Comparison of ENCODE assay signal across 24 mouse cellular contexts in genomic region chr2:180127675-180128074, GRCm38 (mm10). TPM values are rescaled to one million over a fixed set of nuclear protein-coding genes. Genes with fewer than 3 reads are reported as not detected.
DNase-seq lines count a peak whose midpoint lies in the region; ATAC-seq and TF ChIP-seq lines count a peak whose summit lies in the region.
"Had no signal": no experiment of that assay in that cellular context is flagged by ENCODE, and none has a peak within 500 bp of the region (broad histone marks: within the 10 kb centered on the region; RNA-seq: fewer than 3 reads in every experiment).

No protein-coding gene starts in this region.

- no peak for DNase-seq in liver, postnatal 0 days
- no peak for DNase-seq in left cerebral cortex, adult 2 months (ENCODE audit: extremely low spot score in 1 of 2, low spot score in 2 of 2)
- no peak for DNase-seq in frontal cortex, postnatal 10 days (ENCODE audit: low spot score in 2 of 2)
- no peak for DNase-seq in heart, postnatal 25 days (ENCODE audit: low spot score)
- DNase-seq: adrenal gland, postnatal 14 days; cerebellum, adult 9-11 months; gastrocnemius, postnatal 10 days; heart, adult 11 months; kidney, adult 11 months; kidney, postnatal 4 days; liver, embryonic 13.5 days; right cerebral cortex, postnatal 14 days had no signal

- ATAC-seq in liver, postnatal 0 days, result peak; percentile 33; the same call in 1 of the 2 replicates
- ATAC-seq in liver, embryonic 12.5 days, result no peak
- ATAC-seq in granulocyte monocyte progenitor cell, adult 5-6 weeks (replicated peaks; ENCODE audit: poor library complexity, severe bottlenecking), result peak; percentile 86
- peak; percentile 85 for ATAC-seq in megakaryocyte progenitor cell, adult 5-6 weeks (replicated peaks; ENCODE audit: poor library complexity)
- ATAC-seq: activated CD4-positive, CD25-positive, alpha-beta regulatory T cell, adult 4 months had no signal

- 25% methylated on average over 1 of the region's 1 CpGs for WGBS in liver, postnatal 0 days (ENCODE audit: insufficient replicate concordance)
- WGBS in liver, embryonic 12.5 days (ENCODE audit: insufficient replicate concordance), result 40% methylated on average over 1 of the region's 1 CpGs
- 19% methylated on average over 1 of the region's 1 CpGs for WGBS in bone marrow, adult 2 months

- no peaks in the 10 kb centered on the region for H3K27me3 ChIP-seq in liver, postnatal 0 days (ENCODE audit: insufficient read depth, low read length)
- H3K27me3 ChIP-seq in liver, embryonic 12.5 days (replicated peaks), result no peaks in the 10 kb centered on the region
- H3K27me3 ChIP-seq: limb, embryonic 13.5 days; liver, embryonic 13.5 days; lung, embryonic 15.5 days had no signal

- H3K9ac ChIP-seq in liver, postnatal 0 days (replicated peaks), result no peak overlapping the region
- no peak overlapping the region for H3K9ac ChIP-seq in liver, embryonic 12.5 days
- H3K9ac ChIP-seq: limb, embryonic 13.5 days; liver, embryonic 13.5 days; lung, embryonic 15.5 days had no signal

- peak overlapping the region; percentile 23; the same call in 1 of the 2 replicates for H3K4me2 ChIP-seq in liver, postnatal 0 days (ENCODE audit: low read depth, low read length)
- no peak overlapping the region for H3K4me2 ChIP-seq in liver, embryonic 12.5 days
- H3K4me2 ChIP-seq: heart, embryonic 11.5 days; limb, embryonic 13.5 days; liver, embryonic 13.5 days; lung, embryonic 15.5 days had no signal

- peaks cover 23% of the 10 kb centered on the region for H3K4me1 ChIP-seq in liver, postnatal 0 days (ENCODE audit: insufficient read depth)
- H3K4me1 ChIP-seq in liver, embryonic 12.5 days, result peaks cover 9% of the 10 kb centered on the region; the same call in 1 of the 2 replicates
- H3K4me1 ChIP-seq in bone marrow, adult 2 months (ENCODE audit: control insufficient read depth, insufficient read depth, low read length), result peaks cover 4% of the 10 kb centered on the region; the same call in 1 of the 2 replicates

- TF ChIP-seq CTCF in liver, postnatal 0 days (IDR thresholded peaks at IDR 0.05; ENCODE audit: low read depth), result no peak
- no peak for TF ChIP-seq CTCF in bone marrow, adult 2 months (IDR thresholded peaks at IDR 0.05; ENCODE audit: control insufficient read depth, insufficient read depth, low read length)
- no peak for TF ChIP-seq CTCF in left cerebral cortex, adult 2 months (IDR thresholded peaks at IDR 0.05)

- H3K9me3 ChIP-seq in liver, postnatal 0 days (ENCODE audit: low read length), result no peaks in the 10 kb centered on the region
- H3K9me3 ChIP-seq in liver, embryonic 12.5 days (replicated peaks), result no peaks in the 10 kb centered on the region
- H3K9me3 ChIP-seq: limb, embryonic 13.5 days; liver, embryonic 13.5 days; lung, embryonic 15.5 days had no signal

- TF ChIP-seq POLR2A in bone marrow, adult 2 months (IDR thresholded peaks at IDR 0.05; ENCODE audit: borderline replicate concordance, control insufficient read depth, low read depth, low read length), result no peak

- no peak overlapping the region for H3K4me3 ChIP-seq in liver, postnatal 0 days (ENCODE audit: low read depth, low read length)
- H3K4me3 ChIP-seq in liver, embryonic 12.5 days, result no peak overlapping the region
- no peak overlapping the region for H3K4me3 ChIP-seq in bone marrow, adult 2 months (replicated peaks; ENCODE audit: control insufficient read depth, low read depth, low read length)
- H3K4me3 ChIP-seq in left cerebral cortex, adult 2 months, result no peak overlapping the region
- H3K4me3 ChIP-seq: limb, embryonic 13.5 days; liver, embryonic 13.5 days; lung, embryonic 15.5 days had no signal

- intact Hi-C loops in left cerebral cortex, adult 2 months (cut with DNase I), result no loop called here
- intact Hi-C loops in heart, postnatal 25 days (cut with DNase I), result no loop called here

- no peaks in the 10 kb centered on the region for H3K36me3 ChIP-seq in liver, postnatal 0 days (replicated peaks; ENCODE audit: insufficient read depth, low read length)
- H3K36me3 ChIP-seq in liver, embryonic 12.5 days, result peaks cover 6% of the 10 kb centered on the region

- H3K27ac ChIP-seq in liver, postnatal 0 days (ENCODE audit: low read depth), result peak overlapping the region; percentile 48; the same call in 1 of the 2 replicates
- H3K27ac ChIP-seq in liver, embryonic 12.5 days, result no peak overlapping the region
- peak overlapping the region; percentile 69 for H3K27ac ChIP-seq in bone marrow, adult 2 months (ENCODE audit: control insufficient read depth, insufficient read depth, low read depth, low read length, poor library complexity)
- no peak overlapping the region for H3K27ac ChIP-seq in left cerebral cortex, adult 2 months
- H3K27ac ChIP-seq: limb, embryonic 13.5 days; liver, embryonic 13.5 days; lung, embryonic 15.5 days had no signal

- TF ChIP-seq EP300 in liver, postnatal 0 days (IDR thresholded peaks at IDR 0.05; ENCODE audit: low read depth), result no peak

RNA-seq across cellular contexts. Expression of gene Osbpl2, which starts 8.6 kb away (rescaled TPM):
- polyA plus RNA-seq in liver, postnatal 0 days (2015; fragmentation: Nextera tagmentation; extraction: Ambion mirVana), result 9.6 and 10.5 TPM in 2 replicates
- polyA plus RNA-seq in liver, embryonic 12.5 days (2016; fragmentation: Nextera tagmentation; extraction: Ambion mirVana), result 13.5 and 15.5 TPM in 2 replicates
- polyA plus RNA-seq in bone marrow, adult 2 months (2011; ENCODE audit: insufficient read depth, insufficient read length, low replicate concordance, missing spikeins), result 10.2 and 14.2 TPM in 2 replicates
- 35.1 and 35.9 TPM in 2 replicates for total RNA-seq in granulocyte monocyte progenitor cell, adult 5-6 weeks (2014; fragmentation: Nextera tagmentation)
- 27.3 and 32.2 TPM in 2 replicates for total RNA-seq in granulocyte monocyte progenitor cell, adult 5-6 weeks (2017)
- 20.0 and 22.2 TPM in 2 replicates for total RNA-seq in megakaryocyte progenitor cell, adult 5-6 weeks (2015)
- 35.8 and 40.8 TPM in 2 replicates for total RNA-seq in megakaryocyte progenitor cell, adult 5-6 weeks (2017)
- total RNA-seq in left cerebral cortex, adult 2 months (2021), result 10 to 100 TPM; 46.2 to 50.6 TPM
- total RNA-seq in heart, postnatal 25 days (2021), result 10 to 100 TPM; 32.3 to 36.4 TPM

RNA-seq across cellular contexts. Expression of gene Hrh3, which starts 23.4 kb away (rescaled TPM):
- not detected in 2 replicates for polyA plus RNA-seq in liver, postnatal 0 days (2015; fragmentation: Nextera tagmentation; extraction: Ambion mirVana)
- not detected in 2 replicates for polyA plus RNA-seq in liver, embryonic 12.5 days (2016; fragmentation: Nextera tagmentation; extraction: Ambion mirVana)
- not detected in 2 replicates for polyA plus RNA-seq in bone marrow, adult 2 months (2011; ENCODE audit: insufficient read depth, insufficient read length, low replicate concordance, missing spikeins)
- not detected in 2 replicates for total RNA-seq in granulocyte monocyte progenitor cell, adult 5-6 weeks (2014; fragmentation: Nextera tagmentation)
- not detected in 2 replicates for total RNA-seq in granulocyte monocyte progenitor cell, adult 5-6 weeks (2017)
- total RNA-seq in megakaryocyte progenitor cell, adult 5-6 weeks (2015), result not detected in 2 replicates
- not detected in 2 replicates for total RNA-seq in megakaryocyte progenitor cell, adult 5-6 weeks (2017)
- 10 to 100 TPM; 84.3 to 85.7 TPM for total RNA-seq in left cerebral cortex, adult 2 months (2021)
- total RNA-seq in heart, postnatal 25 days (2021), result not detected
- total RNA-seq: adrenal gland, postnatal 14 days; MEL had no signal
- polyA plus RNA-seq: activated CD4-positive, CD25-positive, alpha-beta regulatory T cell, adult 4 months; C2C12; heart, embryonic 11.5 days; heart, postnatal 0 days; kidney, embryonic 16.5 days; limb, embryonic 13.5 days; liver, embryonic 13.5 days; lung, embryonic 15.5 days had no signal

RNA-seq across cellular contexts. Expression of gene Adrm1, which starts 43.6 kb away (rescaled TPM):
- polyA plus RNA-seq in liver, postnatal 0 days (2015; fragmentation: Nextera tagmentation; extraction: Ambion mirVana), result 91.9 and 98.0 TPM in 2 replicates
- polyA plus RNA-seq in liver, embryonic 12.5 days (2016; fragmentation: Nextera tagmentation; extraction: Ambion mirVana), result 176 and 189 TPM in 2 replicates
- 45.5 and 50.2 TPM in 2 replicates for polyA plus RNA-seq in bone marrow, adult 2 months (2011; ENCODE audit: insufficient read depth, insufficient read length, low replicate concordance, missing spikeins)
- 101 and 102 TPM in 2 replicates for total RNA-seq in granulocyte monocyte progenitor cell, adult 5-6 weeks (2014; fragmentation: Nextera tagmentation)
- total RNA-seq in granulocyte monocyte progenitor cell, adult 5-6 weeks (2017), result 48.5 and 74.2 TPM in 2 replicates
- total RNA-seq in megakaryocyte progenitor cell, adult 5-6 weeks (2015), result 67.6 and 85.2 TPM in 2 replicates
- total RNA-seq in megakaryocyte progenitor cell, adult 5-6 weeks (2017), result 52.9 and 84.5 TPM in 2 replicates
- 100 to 1,000 TPM in 1 of 2 experiments, 10 to 100 TPM in 1; 96.4 to 101 TPM for total RNA-seq in left cerebral cortex, adult 2 months (2021)
- 10 to 100 TPM; 73.1 to 83.5 TPM for total RNA-seq in heart, postnatal 25 days (2021)

RNA-seq across cellular contexts. Expression of gene Mtg2, which starts 57.3 kb away (rescaled TPM):
- 9.6 and 9.8 TPM in 2 replicates for polyA plus RNA-seq in liver, postnatal 0 days (2015; fragmentation: Nextera tagmentation; extraction: Ambion mirVana)
- polyA plus RNA-seq in liver, embryonic 12.5 days (2016; fragmentation: Nextera tagmentation; extraction: Ambion mirVana), result 17.6 and 18.0 TPM in 2 replicates
- 3.5 and 8.2 TPM in 2 replicates for polyA plus RNA-seq in bone marrow, adult 2 months (2011; ENCODE audit: insufficient read depth, insufficient read length, low replicate concordance, missing spikeins)
- 15.8 and 17.7 TPM in 2 replicates for total RNA-seq in granulocyte monocyte progenitor cell, adult 5-6 weeks (2014; fragmentation: Nextera tagmentation)
- total RNA-seq in granulocyte monocyte progenitor cell, adult 5-6 weeks (2017), result 13.1 and 19.1 TPM in 2 replicates
- total RNA-seq in megakaryocyte progenitor cell, adult 5-6 weeks (2015), result 6.4 and 9.3 TPM in 2 replicates
- total RNA-seq in megakaryocyte progenitor cell, adult 5-6 weeks (2017), result 12.2 and 14.0 TPM in 2 replicates
- 10 to 100 TPM; 15.6 to 18.4 TPM for total RNA-seq in left cerebral cortex, adult 2 months (2021)
- total RNA-seq in heart, postnatal 25 days (2021), result 10 to 100 TPM; 23.0 to 27.4 TPM

Comparison
In these comparisons a context has a peak if more than half of its experiments do, and no peak if none do; other contexts are left out.
1. H3K27ac ChIP-seq: peak in liver, postnatal 0 days (single experiment) and bone marrow, adult 2 months (single experiment); none in liver, embryonic 12.5 days (single experiment) and left cerebral cortex, adult 2 months (single experiment).
2. RNA of gene Hrh3, which starts 23.4 kb away (total RNA-seq): 84.3 to 85.7 TPM in left cerebral cortex, adult 2 months; not detected in heart, postnatal 25 days, not detected in granulocyte monocyte progenitor cell, adult 5-6 weeks and not detected in megakaryocyte progenitor cell, adult 5-6 weeks; every median in the first group is over 10 times any median in the second.